Mouse (Mus musculus): ENCODE data around the gene Tmem151b. TPM values are rescaled to one million over a fixed set of nuclear protein-coding genes. Genes with fewer than 3 reads are reported as not detected.

Gene Tmem151b
- polyA plus RNA-seq, 1 experiment from 2014 or later: 6.3 TPM

- Histone ChIP-seq H3K9me3 (no peaks in the 10 kb centered on the region), H3K4me3 (peak overlapping the region; percentile 62), H3K27ac (no peak overlapping the region), H3K4me1 (peaks cover 53% of the 10 kb centered on the region), H3K36me3 (replicated peaks) (0 out of 2 replicates have a peak, but pooled peaks cover 3% of the 10 kb centered on the region), H3K27me3 (ENCODE audit: poor library complexity, severe bottlenecking) (peaks cover 44% of the 10 kb centered on the region)
- WGBS: 72% methylated on average over 3 of the region's 3 CpGs
- no peak for DNase-seq (ENCODE audit: extremely low spot score, low spot score)
Measured at GRCm38 (mm10) chr17:45556514-45557245, 7.2 kb upstream of the Tmem151b start.

DNA sequence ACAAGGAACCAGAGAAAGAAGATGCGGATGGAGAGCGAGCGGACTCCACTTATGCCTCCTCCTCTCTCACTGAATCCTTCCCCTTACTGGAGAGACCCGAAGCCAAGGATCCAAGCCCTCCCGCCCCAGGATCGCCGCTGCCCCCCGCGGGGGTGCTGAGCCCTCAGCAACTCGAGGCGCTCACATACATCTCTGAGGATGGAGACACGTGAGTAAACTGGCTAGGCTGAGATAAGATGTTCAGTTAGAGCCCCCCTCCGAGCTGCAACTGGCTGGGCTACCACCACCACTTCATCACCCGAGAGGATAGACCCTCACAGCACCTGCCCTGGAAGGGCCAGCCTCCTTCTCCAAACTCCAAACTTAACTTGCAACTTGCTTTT, 6.6 kb upstream of the Tmem151b start:
- Histone ChIP-seq H3K27me3 (ENCODE audit: poor library complexity, severe bottlenecking) (peaks cover 49% of the 10 kb centered on the region), H3K4me1 (peaks cover 59% of the 10 kb centered on the region), H3K36me3 (replicated peaks) (0 out of 2 replicates have a peak, but pooled peaks cover 3% of the 10 kb centered on the region), H3K9me3 (no peaks in the 10 kb centered on the region), H3K4me3 (peak overlapping the region; percentile 62), H3K27ac (peak overlapping the region; percentile 81)
- DNase-seq (ENCODE audit: extremely low spot score, low spot score): no peak
- 3% methylated on average over 14 of the region's 14 CpGs for WGBS

DNA sequence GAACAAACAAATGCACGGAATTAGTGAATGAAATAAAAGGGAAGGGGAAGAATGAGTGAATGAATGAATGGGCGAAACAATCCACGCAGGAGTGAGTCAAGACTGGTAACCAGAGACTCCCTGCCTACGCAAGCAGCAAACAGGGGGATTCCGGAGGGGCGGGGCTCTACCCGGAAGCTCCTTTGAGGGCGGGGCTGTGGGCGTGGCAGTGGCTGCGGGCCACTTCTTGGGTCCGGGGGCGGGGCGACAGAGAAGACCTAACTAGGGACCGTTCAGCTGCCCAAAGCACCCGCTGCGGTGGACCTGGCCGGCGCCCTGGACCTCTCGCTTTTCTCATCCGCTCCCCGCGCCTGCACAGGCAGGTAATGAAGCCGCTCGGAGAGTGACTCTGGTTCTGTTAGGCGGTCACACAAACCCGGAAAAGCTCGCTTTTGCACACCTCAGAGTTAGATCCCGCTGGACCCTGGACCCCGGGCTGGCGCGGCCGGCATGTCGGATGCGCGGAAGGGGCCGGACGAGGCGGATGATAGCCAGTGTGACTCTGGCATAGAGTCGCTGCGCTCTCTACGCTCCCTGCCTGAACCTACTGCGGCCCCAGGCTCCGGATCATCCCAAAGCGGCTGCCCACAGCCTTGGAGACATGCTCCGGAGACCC, 6.1 kb upstream of the Tmem151b start, which contains the start of gene Nfkbie:
TSS of gene Nfkbie (plus strand) at position 252 of the 655 bp plus-strand sequence.
- Histone ChIP-seq H3K27ac (peak within 1 kb of the TSS; percentile 81), H3K9me3 (no peaks in the 10 kb centered on the region), H3K4me1 (peaks cover 63% of the 10 kb centered on the region), H3K36me3 (replicated peaks) (0 out of 2 replicates have a peak, but pooled peaks cover 3% of the 10 kb centered on the region), H3K4me3 (peak within 1 kb of the TSS; percentile 62), H3K27me3 (ENCODE audit: poor library complexity, severe bottlenecking) (peaks cover 54% of the 10 kb centered on the region)
- under 1% methylated on average over 45 of the region's 45 CpGs for WGBS
- DNase-seq (ENCODE audit: extremely low spot score, low spot score): peak; percentile 98

DNA sequence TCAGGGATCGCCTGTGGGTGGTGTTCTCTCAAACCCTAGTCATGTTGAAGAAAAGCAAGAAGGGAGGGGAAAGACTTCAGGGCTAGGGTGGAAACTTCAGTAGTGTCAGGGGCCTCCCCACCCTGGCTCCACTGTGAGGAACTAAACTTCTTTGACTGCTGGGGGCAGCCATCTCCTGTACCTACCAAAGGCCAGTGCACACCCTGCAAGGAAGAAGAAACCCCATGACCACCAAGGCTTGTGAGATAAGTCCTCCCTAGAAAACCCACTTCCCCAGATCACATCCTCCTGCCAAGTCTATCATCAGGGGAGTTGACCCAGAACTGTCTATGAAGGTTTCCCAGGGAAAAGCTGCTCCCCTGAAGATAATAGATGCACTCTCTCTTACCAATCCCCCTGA, 4.9 kb upstream of the Tmem151b start:
- WGBS: 22% methylated on average over 1 of the region's 1 CpGs
- no peak overlapping the region for H3K27ac ChIP-seq
- peaks cover 74% of the 10 kb centered on the region for H3K4me1 ChIP-seq
- H3K27me3 ChIP-seq (ENCODE audit: poor library complexity, severe bottlenecking): peaks cover 61% of the 10 kb centered on the region
- 0 out of 2 replicates have a peak overlapping the region, but pooled peaks have one; percentile 62 for H3K4me3 ChIP-seq
- no peaks in the 10 kb centered on the region for H3K9me3 ChIP-seq
- DNase-seq (ENCODE audit: extremely low spot score, low spot score): no peak
- H3K36me3 ChIP-seq (replicated peaks): 0 out of 2 replicates have a peak, but pooled peaks cover 3% of the 10 kb centered on the region

- Histone ChIP-seq H3K4me3 (no peak overlapping the region), H3K9me3 (no peaks in the 10 kb centered on the region), H3K27ac (no peak overlapping the region), H3K27me3 (ENCODE audit: poor library complexity, severe bottlenecking) (peaks cover 65% of the 10 kb centered on the region), H3K4me1 (peaks cover 75% of the 10 kb centered on the region), H3K36me3 (replicated peaks) (no peaks in the 10 kb centered on the region)
- WGBS: 80% methylated on average over 3 of the region's 3 CpGs
- no peak for DNase-seq (ENCODE audit: extremely low spot score, low spot score)
Measured at GRCm38 (mm10) chr17:45553065-45553464, 3.6 kb upstream of the Tmem151b start.

- 6% methylated on average over 8 of the region's 8 CpGs for WGBS
- peaks cover 65% of the 10 kb centered on the region for H3K27me3 ChIP-seq (ENCODE audit: poor library complexity, severe bottlenecking)
Measured at GRCm38 (mm10) chr17:45551816-45552451, 2.5 kb upstream of the Tmem151b start.

GRCm38 (mm10) chr17:45551249-45551796, 1.8 kb upstream of the Tmem151b start:
- Histone ChIP-seq H3K27me3 (ENCODE audit: poor library complexity, severe bottlenecking) (peaks cover 65% of the 10 kb centered on the region), H3K27ac (no peak overlapping the region), H3K36me3 (replicated peaks) (peaks cover 7% of the 10 kb centered on the region), H3K4me1 (peaks cover 61% of the 10 kb centered on the region), H3K9me3 (no peaks in the 10 kb centered on the region), H3K4me3 (no peak overlapping the region)
- 59% methylated on average over 7 of the region's 7 CpGs for WGBS
- no peak for DNase-seq (ENCODE audit: extremely low spot score, low spot score)

More at GRCm38 (mm10) chr17:45551816-45552451, 2.5 kb upstream of the Tmem151b start:
- DNase-seq (ENCODE audit: extremely low spot score, low spot score): peak; percentile 77
- peaks cover 66% of the 10 kb centered on the region for H3K4me1 ChIP-seq
- H3K9me3 ChIP-seq: no peaks in the 10 kb centered on the region
- peaks cover 1% of the 10 kb centered on the region; the same call in 1 of the 2 replicates for H3K36me3 ChIP-seq (replicated peaks)
- H3K27ac ChIP-seq: no peak overlapping the region
- H3K4me3 ChIP-seq: peak overlapping the region; percentile 26

GRCm38 (mm10) chr17:45550253-45550652, 776 bp upstream of the Tmem151b start:
- H3K27me3 ChIP-seq (ENCODE audit: poor library complexity, severe bottlenecking): peaks cover 70% of the 10 kb centered on the region
- H3K27ac ChIP-seq: peak overlapping the region; percentile 98
- no peak for DNase-seq (ENCODE audit: extremely low spot score, low spot score)
- H3K36me3 ChIP-seq (replicated peaks): peaks cover 14% of the 10 kb centered on the region
- 36% methylated on average over 5 of the region's 5 CpGs for WGBS
- H3K4me3 ChIP-seq: peak overlapping the region; percentile 96
- H3K9me3 ChIP-seq: no peaks in the 10 kb centered on the region
- H3K4me1 ChIP-seq: peaks cover 59% of the 10 kb centered on the region

DNA sequence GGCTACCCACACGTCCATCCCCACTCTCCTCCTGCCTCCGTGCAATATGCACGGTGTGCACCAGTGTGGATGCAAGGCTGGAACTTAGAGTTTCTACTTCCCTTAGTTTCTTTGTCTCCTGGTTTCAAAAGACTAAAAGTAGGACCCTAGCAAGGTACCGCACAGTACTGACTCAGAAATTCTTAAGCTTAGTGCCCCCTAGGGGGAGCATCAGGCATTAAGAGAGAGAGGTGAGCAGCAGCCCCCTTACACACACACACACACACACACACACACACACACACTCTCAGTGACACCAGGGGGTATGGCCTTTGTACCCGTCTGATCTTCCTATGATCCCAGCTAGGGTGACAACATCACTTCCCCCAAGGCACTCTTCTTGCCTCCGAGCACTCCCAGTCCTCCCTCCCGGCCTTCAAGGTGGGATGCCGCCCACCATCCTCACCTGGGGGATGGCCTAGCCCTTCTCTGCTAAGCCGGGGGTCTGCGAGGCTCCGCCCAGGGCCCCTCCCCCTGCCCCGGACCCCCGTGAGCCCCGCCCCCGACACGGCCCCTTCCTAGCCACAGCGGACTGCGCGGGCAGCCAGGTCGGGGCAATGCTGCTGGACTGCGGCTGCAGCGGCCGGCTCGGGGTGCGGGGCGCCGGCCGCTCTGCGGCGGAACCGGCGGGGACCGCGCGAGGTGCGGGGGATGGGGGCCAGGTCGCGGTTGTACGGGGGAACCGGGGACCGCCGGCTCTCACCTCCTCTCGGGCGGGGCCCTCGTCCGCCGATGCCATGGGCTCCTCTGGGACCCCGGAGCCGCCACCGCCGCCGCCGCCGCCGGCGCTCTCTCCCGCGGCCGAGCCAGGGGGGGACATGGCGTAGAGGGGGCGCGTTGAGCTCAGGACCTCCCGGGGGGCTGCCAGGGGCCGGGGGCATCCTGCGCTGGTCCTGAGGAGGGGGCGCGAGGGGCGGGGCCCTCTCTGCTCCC, 650 bp downstream of the Tmem151b start:
- DNase-seq (ENCODE audit: extremely low spot score, low spot score): peak; percentile 69
- Histone ChIP-seq H3K27ac (peak overlapping the region; percentile 98), H3K4me3 (peak overlapping the region; percentile 96), H3K9me3 (no peaks in the 10 kb centered on the region; the same call in 1 of the 2 replicates), H3K36me3 (replicated peaks) (peaks cover 21% of the 10 kb centered on the region), H3K4me1 (peaks cover 66% of the 10 kb centered on the region), H3K27me3 (ENCODE audit: poor library complexity, severe bottlenecking) (peaks cover 75% of the 10 kb centered on the region)
- 2% methylated on average over 57 of the region's 68 CpGs for WGBS

DNA sequence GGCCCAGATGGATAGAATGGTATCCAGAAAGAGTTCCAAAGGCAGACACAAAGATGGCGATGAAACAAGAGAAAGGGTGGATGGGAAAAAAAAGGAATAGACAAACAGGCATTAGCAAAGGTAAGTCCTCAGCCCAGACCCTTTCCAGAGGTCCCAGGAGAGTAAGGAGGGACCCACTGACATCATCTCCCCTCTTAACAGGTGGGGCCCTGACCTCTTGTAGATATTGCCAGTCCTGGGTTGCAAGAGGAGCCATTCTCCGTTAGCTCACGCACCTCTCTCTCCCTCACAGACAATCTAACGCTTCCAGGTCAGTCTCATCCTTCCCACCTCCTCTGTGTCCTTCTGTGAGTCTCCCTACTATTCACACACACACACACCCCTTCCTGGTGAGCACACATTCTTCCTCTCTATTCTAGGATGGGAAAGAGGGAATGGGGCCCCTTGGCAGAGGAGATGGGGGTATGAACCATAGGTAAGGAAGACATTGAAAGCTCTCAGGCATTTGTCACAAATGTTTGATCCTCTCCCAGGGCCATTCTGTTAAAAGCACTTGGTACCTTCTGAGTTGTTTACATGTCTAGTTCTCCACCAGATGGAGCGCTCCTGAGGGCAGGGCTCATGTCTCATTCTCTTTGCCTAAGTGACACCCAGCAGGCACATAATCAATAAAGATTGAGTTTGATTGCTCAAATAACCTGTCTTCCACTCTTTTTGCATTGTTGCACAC, 1.9 kb downstream of the Tmem151b start:
- Histone ChIP-seq H3K27ac (no peak overlapping the region), H3K9me3 (no peaks in the 10 kb centered on the region; the same call in 1 of the 2 replicates), H3K4me1 (peaks cover 76% of the 10 kb centered on the region), H3K36me3 (replicated peaks) (peaks cover 21% of the 10 kb centered on the region), H3K27me3 (ENCODE audit: poor library complexity, severe bottlenecking) (peaks cover 83% of the 10 kb centered on the region), H3K4me3 (no peak overlapping the region)
- no peak for DNase-seq (ENCODE audit: extremely low spot score, low spot score)
- WGBS: 81% methylated on average over 5 of the region's 5 CpGs

GRCm38 (mm10) chr17:45546941-45547340, 2.5 kb downstream of the Tmem151b start:
- Histone ChIP-seq H3K27ac (no peak overlapping the region), H3K4me1 (peaks cover 74% of the 10 kb centered on the region), H3K9me3 (no peaks in the 10 kb centered on the region; the same call in 1 of the 2 replicates), H3K36me3 (replicated peaks) (peaks cover 21% of the 10 kb centered on the region), H3K27me3 (ENCODE audit: poor library complexity, severe bottlenecking) (peaks cover 90% of the 10 kb centered on the region), H3K4me3 (no peak overlapping the region)
- WGBS: 68% methylated on average over 16 of the region's 16 CpGs
- no peak for DNase-seq (ENCODE audit: extremely low spot score, low spot score)
